Mouse (Mus musculus) layer of hippocampus, adult 9-11 months (tissue): ENCODE data around the gene Cblb.

Experiments used
- DNase-seq: peaks from one replicate; pipeline ENCODE4 v3.0.0; 2022

Gene Cblb

DNA sequence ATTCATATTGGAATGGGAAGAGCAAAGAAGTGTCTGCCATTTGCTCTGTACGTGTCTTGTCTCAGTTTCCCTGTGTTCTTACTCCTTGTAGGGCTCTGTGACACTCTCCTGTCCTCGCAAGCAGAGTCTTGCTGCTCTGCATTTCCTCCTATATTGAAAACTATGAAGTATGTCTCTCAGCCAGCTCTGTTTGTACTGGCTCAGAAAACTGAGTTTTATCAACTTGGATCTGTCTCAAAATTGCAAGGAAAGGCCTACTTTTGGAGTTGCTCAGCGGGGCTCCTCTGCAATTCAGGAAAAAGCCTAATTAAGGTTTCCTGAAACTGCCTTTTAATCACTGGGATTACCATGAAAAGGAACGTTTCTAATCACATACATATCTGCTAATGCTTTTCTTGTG lies 46.9 kb downstream of the Cblb start:
- DNase-seq = no peak

DNA sequence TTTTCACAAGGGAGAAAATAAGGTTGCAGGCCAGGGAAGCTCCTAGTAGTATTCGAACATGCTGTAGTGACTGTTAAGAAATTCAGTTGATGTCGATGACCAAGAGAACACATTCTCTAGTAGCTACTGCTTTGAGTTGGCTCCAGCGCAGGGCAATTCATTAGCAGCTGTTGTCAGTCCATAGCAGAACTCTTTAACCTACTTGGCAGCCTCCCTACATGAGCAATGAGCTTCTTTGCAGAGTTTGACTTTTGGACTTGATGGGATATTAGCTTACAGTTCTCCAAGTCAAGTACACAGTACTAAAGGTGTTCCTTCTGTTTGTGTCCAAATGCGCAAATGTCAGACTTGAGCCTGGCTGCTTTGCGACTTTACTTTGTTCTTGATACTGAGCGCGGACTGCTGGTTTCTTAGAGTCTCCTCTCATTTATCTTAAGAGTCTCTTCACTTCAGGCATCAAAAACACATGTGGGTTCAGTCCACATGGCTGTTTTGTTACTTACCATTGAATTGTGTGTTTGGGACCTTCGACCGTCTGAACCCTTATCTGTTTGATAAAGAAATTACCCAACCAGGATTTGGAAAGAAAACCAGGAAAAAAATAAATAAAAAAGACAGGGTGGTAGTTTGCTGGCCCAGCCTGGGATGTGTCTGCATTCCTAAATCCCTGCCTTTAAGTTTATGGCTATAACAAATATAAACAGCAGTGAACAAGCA lies 47.9 kb downstream of the Cblb start:
- DNase-seq = no peak

DNA sequence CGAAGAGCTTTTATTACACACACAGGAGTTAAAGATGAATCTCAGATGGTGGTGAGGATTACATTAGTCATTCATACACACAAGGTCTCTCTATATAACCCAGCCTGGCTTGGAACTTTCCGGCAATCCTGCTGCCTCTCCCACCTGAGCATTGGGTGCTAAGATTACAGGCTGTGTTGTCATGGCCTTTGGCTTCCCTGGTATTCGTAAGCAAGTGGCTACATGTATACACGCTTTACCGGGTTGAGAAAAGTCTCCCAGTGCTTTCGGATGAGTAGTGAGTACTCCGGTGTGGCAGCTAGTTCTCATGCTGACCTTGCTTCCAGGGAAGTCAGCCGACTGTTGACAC lies 48.4 kb downstream of the Cblb start:
- DNase-seq = no peak

DNA sequence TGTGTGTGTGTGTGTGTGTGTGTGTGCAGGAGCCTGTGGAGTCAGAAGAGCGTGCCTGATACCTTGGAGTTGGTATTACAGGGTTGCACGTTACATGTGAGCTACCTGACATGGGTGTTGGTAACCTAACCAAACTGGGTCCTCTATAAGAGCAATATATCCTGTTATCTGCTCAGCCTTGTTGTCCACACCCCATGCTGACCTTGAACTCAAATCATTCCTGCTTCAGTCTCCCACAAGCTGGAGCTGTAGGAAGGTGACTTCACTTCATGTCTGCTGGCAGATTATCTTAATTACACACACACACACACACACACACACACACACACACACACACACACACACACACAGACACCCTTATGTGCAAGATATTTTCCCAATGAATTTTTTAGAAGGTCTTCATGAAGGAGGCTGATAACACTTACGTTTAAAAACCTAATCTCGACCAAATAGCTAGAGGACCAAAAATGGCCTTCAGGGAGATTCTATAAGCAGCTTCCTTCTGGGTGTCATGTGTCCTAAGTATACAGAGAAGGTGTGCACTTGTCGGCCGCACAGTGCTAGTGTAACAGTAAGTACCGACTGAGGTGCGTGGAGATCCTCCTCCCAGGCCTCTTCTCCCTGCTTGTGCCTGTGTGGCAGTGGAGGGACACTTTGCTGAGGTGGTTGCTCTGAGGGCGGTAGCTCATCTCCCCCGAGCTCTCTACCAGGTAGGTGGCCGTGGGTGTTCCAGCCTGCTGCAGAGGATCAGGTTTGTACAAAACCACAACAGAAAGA lies 49.8 kb downstream of the Cblb start:
- DNase-seq = no peak

DNA sequence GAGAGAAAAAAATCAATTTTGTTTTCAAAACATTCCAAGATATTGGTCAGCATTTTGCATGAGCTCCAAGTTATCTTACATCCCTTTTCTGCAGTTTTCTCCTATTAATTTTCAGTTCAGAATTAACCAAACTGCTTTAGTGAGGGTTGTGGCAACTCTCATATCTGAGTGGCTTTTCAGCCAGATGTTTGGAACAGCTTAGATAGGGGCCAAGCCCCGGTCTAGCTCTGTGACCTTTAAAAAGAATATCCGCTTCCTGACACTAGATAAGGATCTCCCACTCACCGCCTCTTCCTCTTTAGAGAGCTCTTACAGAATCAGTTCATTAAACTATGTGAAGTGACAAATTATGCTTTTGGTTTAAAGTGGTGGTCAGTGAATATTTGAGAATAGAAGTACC lies 50.7 kb downstream of the Cblb start:
- no peak for DNase-seq

DNA sequence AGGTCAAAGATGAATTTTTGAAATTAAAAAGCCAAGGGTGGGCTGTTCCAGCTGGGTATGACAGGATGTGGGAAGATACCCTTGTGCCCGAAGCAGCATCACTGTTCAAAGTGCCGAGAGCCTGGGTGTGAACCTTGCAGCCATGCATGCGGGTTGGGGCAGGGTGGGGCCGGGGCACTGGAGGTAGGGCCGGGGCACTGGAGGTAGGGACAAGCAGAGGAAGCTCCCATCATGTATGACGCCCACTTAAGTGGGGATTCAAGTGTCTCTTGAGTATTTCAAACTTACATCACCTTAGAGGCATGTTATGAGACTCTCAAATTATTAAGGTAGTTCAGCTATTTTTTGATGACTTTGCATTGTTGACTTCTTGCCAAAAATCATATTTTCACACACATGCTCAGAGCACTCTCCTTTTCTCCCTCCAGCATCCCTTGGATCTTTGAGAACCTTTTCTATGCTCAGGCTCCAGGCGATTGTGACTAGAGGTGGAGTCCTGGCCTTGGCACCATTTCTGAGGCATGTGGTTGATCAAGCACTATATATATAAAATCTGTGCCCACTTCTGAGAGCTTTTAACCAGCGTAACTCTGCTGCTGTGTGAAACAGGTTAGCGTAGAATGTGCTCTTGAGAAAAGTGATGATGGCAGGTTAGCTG lies 55.9 kb downstream of the Cblb start:
- no peak for DNase-seq

DNA sequence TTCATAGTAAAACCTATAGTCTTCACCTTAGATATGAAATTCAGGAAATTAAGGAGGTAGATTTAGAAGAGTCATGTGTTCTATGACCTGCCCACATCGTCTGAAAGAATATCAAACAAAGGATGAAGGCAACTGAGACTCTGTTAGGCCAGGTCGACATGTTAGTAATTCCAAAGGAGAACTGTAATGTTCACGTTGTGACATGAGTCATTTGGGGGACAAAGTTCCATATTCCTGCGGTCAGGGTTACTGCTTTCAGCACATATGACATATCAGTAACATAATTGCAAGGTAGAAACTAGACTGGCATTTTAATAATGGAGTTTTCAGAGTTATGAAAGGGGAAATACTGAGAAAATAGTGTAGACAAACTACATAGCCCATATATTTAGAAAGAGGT lies 58.3 kb downstream of the Cblb start:
- no peak for DNase-seq

DNA sequence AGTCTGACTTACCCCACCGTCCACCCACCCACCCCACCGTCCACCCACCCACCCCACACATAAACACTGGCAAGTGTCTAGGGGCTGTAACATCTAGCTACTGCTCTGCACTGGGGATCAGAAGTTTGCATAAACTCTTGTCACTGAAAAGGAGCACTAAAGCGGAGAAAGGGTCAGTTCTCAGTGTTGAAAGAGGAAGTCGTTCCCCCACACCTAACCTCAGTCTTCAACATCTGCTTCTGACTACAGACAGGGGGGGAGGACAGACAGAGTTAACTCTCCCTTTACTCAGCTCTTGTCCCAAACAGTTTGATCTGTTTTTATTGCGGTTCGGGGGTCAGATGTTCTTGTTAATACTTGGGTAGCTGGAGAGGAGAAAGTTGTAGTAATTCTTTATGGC lies 59.9 kb downstream of the Cblb start:
- no peak for DNase-seq

DNA sequence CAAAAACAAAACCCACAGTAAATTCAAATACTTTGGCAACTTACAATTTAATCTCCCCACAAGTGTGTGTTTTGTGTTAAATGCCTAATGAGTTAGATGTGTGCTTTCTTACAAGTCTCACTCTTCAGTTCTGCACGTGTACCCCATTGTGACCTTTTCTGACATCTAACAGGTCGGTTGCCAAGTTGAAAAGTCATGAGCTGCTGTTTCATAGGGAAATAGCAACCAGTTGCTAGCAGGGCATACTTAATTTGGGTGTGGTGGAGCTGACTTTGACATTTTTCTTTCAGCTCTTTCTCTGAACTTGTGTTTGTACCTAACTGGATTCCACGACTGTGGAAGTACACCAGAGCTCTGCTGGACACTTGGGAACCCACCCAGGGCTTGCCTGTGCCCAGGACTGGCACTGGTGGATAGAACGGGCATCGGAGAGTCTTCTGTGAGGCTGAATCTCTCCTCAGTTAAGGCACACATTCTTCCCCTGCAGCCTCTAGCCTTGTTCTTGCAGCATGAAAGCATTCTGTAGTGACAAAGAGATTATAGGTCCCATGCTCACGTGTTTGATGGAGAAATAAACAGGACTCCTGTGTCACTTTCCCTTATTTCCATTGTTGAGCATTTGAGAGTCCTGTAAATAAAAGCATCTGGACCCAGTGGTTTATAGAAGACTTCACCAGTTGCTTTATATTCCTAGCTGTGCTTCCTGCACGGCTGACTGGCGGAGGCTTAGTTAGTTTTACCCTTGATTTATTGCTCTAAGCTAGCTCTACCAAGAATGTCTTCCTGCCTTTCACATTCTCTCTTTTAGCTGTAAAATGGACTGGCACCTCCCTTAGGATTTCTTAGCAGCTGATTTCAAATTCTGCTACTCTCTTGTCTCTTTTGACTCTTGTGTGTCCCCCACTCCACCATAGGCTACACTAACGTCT lies 62.6 kb downstream of the Cblb start:
- DNase-seq = no peak

DNA sequence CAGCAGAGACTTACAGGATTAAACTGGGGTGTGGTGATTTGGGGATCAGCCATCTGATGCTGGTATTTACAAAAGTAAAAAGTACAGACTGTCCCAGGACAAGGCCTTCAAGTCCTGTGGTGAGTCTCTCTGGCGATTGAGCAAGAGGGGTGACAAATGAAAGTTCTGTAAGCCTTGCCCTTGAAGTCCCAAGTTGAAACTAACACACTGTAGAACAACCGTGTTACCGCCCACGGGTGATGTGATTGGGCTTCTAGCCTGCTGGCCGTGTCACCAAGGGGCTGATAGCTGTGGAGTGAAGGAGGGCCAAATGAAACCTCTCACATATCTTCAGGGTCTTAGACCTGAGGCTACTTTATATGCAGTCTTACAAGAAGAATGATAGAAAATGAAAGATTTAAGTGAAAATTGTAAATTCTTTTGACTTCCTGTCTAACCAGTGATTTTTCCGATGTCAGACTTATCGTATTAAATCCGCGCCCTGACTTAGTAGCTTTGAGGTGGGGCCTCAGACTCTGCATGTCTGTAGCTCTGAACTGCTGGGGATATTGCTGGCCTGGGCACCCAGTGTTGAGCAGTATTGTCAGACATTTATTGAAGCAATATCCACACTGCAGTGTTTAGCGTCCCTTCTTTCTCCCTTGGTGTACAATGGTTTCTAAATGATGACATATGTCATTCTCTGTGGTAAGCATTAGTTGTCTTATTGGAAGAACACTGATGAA lies 63.9 kb downstream of the Cblb start:
- DNase-seq = no peak

DNA sequence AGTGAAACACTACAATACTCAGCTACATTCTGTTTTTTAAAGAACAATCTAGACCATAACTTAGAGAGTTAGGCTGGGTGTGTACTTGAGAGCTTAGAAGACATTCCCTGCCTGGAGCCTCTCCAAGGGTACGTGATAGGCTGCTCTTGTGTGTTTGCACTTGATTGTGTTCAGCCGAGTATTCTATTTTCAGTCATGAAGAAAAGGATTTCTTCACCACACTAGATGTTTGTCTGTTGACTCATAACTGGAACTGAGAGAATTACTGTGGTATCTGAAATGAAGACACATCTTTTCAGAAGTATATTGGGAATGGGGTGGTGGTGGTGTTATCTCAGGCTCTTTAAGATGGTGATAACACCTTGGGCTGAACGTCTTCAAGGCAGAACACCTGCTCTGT lies 64.6 kb downstream of the Cblb start:
- no peak for DNase-seq

DNA sequence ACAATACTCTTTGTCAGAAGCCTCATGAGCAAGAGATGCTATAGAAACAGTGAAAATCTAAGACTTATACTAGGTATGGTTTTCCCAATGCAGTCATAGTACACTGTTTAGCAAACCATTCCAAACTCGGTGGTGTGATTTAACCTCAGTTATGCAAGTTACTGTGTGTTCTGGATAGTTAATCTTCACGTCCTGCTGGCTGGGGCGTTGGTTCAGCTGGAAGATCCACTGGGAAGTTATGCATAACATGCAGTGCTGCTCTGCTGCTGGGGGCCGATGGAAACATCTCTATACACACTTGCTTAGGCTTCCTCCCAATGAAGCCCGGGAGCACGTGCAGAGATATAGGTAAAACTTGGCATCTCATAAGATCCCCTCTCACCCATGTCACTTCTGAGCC lies 69.4 kb downstream of the Cblb start:
- DNase-seq = no peak

DNA sequence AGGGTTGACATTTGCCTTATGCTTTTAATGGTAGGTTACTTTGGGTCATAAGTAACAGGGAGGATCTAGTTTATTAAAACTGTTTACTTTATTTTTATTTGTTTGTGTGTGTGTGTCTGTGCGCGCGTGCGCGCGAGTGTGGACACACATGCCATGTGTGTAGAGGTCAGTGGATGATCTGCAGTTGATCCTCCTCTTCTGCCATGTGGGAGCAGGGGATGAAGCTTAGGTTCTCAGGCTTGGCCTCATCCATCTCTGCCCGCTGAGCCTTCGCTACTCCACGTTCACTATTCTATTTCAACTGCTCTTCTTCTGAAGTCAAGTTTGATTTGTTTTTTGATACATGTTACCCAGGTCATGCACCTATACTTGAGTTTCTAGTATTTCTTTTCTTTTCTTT lies 73.6 kb downstream of the Cblb start:
- no peak for DNase-seq

DNA sequence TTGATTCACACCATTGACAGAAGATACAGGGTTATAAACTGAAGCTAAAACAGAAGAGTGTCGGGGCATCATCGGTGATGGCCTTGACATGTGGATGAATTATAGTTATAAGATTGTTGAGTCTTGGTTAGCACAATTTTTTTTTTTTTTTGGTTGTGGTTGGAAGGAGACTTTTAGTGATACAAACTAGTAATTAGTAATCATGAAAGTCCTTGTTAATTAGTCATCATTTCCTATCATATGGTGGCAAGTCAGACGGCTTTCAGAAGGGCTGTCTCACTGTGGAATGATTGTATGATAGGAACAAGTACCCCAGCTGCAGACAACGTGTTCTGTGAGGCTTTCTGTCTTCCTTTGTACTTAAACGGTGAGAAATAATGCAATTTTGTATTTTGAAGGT lies 76.8 kb downstream of the Cblb start:
- DNase-seq = no peak

DNA sequence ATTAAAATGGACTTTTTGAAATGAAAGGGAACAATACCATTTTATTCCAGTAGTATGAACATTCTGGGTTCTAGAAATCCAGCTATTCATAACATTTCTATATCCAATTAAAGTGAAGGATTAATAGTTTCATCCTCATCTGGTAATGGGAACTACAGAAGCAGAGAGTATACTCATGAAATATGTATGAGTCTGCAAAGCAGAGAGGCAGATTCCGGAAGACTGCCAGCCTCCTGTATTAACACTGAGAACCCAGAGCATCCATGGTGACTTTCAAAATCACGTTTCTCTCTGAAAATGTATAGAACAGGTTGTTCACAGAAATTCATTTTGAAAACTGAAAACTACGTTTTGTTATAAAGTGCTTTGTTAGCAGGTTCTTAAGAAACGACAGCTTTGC lies 83.4 kb downstream of the Cblb start:
- DNase-seq = peak; percentile 17

DNA sequence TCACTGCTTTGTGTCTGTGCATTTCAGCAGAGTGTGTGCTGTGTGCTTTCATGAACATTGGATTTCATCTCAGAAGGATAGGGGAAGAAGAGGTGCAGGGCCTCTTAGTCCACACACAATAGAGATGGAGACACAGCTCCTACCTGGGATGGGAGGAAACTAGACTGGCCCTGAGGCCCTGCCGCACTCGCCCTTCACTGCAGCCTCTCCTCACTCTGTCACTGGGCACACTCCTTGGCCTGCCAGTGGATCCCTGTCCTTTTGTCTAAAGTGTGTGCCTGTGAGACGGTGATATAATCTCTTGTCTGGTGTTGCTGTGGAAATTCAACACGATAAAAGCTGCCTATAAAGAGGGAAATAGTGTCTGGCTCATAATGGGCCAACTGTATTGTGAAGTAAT lies 88.0 kb downstream of the Cblb start:
- DNase-seq = no peak

DNA sequence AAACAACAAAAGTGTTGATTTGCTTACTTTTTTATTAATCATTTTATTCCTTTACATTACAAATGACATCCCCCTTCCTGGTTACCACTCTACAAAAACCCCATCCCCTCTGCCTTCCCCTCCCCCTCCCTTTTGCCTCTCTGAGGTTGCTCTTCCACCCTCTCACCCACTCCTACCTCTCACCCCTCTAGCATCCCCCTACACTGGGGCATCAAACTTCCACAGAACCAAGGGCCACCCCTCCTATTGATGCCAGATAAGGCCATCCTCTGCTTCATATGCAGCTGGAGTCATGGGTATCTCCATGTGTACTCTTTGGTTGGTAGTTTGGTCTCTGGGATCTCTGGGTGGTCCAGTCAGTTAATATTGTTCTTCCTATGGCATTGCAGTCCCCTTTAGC lies 93.9 kb downstream of the Cblb start:
- DNase-seq = no peak

DNA sequence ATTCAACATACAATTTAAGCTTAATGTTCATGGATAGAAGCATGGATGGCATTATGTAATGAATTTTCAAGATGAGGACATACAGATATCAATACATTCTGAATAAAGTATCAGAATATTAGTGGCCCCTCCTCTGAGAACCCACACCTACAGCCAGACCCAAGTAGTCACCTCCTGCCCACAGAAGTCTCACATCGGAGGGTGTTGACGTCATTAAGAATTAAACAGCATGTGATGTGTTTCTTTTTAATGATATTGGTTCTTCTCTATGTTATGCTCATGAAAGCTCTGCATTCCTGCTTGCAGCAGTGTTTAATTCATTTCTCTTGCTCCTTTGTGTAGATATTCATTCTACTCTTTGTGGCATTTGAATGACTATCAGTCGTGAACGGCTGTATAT lies 94.9 kb downstream of the Cblb start:
- no peak for DNase-seq

DNA sequence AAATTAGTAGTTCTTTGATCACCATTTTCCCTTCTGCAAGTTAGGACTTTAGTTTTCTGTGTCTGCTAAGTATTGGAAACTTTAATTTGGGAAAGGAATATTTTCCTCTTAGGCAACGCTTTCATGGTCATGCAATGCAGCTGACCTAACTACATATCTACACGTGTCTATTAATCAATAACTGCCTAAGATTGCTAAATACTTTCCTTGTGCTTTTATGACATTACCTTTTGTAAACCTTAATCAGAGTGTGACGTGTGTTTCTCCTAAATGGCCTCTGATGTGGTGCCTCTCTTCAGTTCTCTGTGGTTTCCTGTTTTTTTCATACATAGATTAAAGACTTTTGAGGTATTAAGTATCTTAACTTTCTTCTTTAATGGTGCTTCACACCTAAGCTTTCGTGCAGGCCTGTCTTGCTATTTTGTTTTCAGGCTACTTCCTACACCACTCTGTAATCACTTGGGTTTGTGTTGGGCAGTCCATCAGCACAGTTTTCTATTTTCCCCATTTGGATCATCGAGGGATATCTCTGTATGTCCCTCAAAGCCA lies 98.4 kb downstream of the Cblb start:
- DNase-seq = no peak

DNA sequence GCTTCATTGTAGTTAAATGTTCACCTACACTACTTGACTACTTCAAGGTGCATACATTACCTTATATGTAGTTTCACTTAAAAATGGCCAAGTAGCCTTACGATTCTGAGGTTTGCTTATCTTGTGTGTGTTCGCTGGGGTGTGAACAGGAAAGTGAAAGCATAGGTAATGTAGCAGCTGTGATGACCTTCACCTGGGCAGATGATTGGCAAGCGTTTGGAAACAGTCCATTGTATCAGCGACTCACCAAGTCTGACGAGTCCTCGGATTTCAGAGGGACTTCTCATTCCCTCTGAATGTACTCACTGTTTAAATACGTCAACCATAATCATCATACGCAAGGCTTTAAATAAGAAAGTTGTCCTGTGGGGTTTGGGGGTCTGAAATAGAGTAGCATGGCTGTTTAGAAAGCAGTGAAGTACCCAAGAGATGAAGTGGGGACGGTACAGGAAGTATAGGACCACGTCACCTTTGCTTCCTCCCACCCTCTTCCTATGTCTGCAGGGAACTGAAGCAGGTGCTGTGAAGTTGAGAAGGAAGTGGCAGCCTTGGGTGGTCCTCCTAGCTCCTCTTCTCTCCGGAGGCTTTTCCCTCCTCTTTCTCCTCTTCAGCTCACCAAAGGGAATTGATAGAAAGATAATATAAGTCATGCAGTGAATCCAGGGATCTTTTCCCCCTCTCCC lies 101.9 kb downstream of the Cblb start:
- DNase-seq = no peak

DNA sequence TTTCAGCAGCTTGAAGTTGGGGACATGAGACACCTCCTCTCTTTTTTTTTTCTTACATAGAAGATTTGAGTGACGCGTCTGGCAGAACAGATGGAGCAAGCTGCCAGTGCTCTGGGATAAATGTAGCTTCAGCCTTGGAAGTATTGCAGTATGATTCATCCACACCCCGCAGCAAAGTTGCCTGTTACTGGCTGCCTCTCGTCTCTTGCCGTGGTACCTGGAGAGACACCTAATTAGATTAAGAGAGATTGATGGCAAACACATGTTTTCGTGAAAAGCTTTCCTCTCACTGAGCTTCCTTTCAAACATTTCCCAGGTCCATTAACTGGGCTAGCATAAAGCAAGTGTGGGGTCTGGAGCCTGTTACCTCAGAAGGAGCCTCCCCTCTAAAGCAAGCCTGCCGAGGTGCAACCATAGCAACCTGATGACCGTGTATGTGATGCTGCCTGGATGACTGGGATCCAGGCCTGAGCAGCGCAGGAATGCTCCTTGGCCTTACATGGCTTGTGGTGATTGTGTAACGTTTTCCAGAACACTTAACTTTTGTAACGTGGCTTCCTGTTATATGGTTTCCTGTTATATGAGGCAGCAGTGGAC lies 103.7 kb downstream of the Cblb start:
- peak; percentile 85 for DNase-seq
